Mouse (Mus musculus) bone marrow macrophage, adult 2 months (primary cell): Measurements from ENCODE around the gene Ncf4. TPM values are rescaled to one million over a fixed set of nuclear protein-coding genes. Genes with fewer than 3 reads are reported as not detected.
"Not testable (repeated sequence)": the region's sequence is repeated elsewhere in the genome, so short reads cannot be mapped to it uniquely, and the experiment has no call there.

ENCODE experiments used
- H3K27ac ChIP-seq: 2 replicates; pipeline ENCODE4 v1.5.1; 2012; ENCODE audit warnings: low read depth, low read length; ENCODE audit not compliant: insufficient read depth
- H3K4me1 ChIP-seq: 2 replicates; pipeline ENCODE4 v1.6.1; 2012; ENCODE audit warnings: low read length; ENCODE audit not compliant: control insufficient read depth, insufficient read depth
- H3K4me3 ChIP-seq: 2 replicates; pipeline ENCODE4 v1.5.1; 2012; ENCODE audit warnings: mild to moderate bottlenecking, low read length, moderate library complexity; ENCODE audit not compliant: insufficient read depth
- CTCF ChIP-seq: IDR thresholded peaks from 2 replicates; pipeline ENCODE4 v1.5.1; 2012; ENCODE audit warnings: low read depth, mild to moderate bottlenecking, low read length, moderate library complexity
- POLR2A ChIP-seq: IDR thresholded peaks from 2 replicates; pipeline ENCODE4 v1.6.1; 2012; ENCODE audit warnings: mild to moderate bottlenecking, low read depth, low read length, borderline replicate concordance
- polyA plus RNA-seq: library from polyadenylated mRNA; stranded (reverse); fragments of >200 nt; gene quantifications from 2 replicates; pipeline ENCODE4 v1.2.4, GENCODE M21; 2012; ENCODE audit not compliant: missing spikeins, insufficient read depth, insufficient read length

Gene Ncf4
- polyA plus RNA-seq, 1 experiment: 350 TPM

- no peak for TF ChIP-seq POLR2A
- TF ChIP-seq CTCF: no peak
- peaks cover 37% of the 10 kb centered on the region for H3K4me1 ChIP-seq
- H3K4me3 ChIP-seq: no peak overlapping the region
- peak overlapping the region; percentile 67 for H3K27ac ChIP-seq
Observed at GRCm38 (mm10) chr15:78271208-78271607, 26.6 kb downstream of the Ncf4 start.

GRCm38 (mm10) chr15:78278308-78278707 lies 33.7 kb downstream of the Ncf4 start:
- Histone ChIP-seq H3K4me1 (peaks cover 6% of the 10 kb centered on the region; the same call in 1 of the 2 replicates), H3K27ac (no peak overlapping the region), H3K4me3 (no peak overlapping the region)
- TF ChIP-seq CTCF (no peak), POLR2A (no peak)

DNA sequence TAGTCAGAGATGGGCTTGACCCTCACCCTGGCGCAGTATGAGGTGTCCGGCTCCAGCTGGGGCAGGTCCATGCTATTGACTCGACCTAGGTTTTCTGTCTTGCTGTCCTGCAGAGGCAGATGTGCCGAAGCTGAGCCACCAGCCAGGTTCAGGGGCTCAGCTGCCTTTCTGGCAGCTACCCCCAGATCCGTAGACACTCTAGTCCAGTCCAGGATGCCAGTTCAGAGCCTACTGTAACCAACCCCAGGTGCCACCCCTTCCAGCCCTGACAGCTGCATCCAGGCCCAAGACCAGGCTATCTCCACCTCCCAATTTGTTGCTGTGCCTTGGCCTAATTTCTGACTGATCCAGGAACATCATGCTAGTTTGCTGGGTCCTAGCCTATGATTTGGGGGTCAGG lies 43.3 kb downstream of the Ncf4 start:
- Histone ChIP-seq H3K27ac (no peak overlapping the region), H3K4me1 (no peaks in the 10 kb centered on the region), H3K4me3 (no peak overlapping the region)
- TF ChIP-seq CTCF: no peak
- no peak for TF ChIP-seq POLR2A

GRCm38 (mm10) chr15:78289775-78290174 lies 45.2 kb downstream of the Ncf4 start:
- not testable (repeated sequence) for H3K4me3 ChIP-seq, H3K27ac ChIP-seq, H3K4me1 ChIP-seq

DNA sequence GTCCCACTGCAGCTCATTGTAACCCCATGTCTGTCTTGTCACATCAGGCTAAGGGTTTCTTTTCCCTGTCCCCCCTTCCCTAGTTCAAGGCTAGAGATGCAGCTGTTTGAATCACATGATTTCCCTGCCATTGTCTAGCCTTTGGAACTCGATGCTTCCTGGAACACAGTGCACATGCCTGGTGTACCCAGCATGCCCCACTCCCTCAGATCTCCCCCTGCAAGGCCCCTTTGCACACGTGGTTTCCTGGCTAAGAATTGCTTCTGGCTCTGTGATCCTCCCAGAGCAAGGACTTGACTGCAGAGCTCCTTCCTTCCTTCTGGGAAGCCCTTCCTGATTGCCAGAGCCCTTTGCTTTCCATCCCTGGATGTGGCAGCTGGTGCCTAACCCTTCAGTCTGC lies 48.6 kb downstream of the Ncf4 start:
- not testable (repeated sequence) for H3K4me3 ChIP-seq, H3K27ac ChIP-seq
- H3K4me1 ChIP-seq: peaks cover 14% of the 10 kb centered on the region

GRCm38 (mm10) chr15:78293716-78294115 lies 49.1 kb downstream of the Ncf4 start:
- no peak overlapping the region for H3K27ac ChIP-seq
- no peak for TF ChIP-seq POLR2A
- TF ChIP-seq CTCF: no peak
- no peak overlapping the region for H3K4me3 ChIP-seq
- peaks cover 19% of the 10 kb centered on the region for H3K4me1 ChIP-seq

DNA sequence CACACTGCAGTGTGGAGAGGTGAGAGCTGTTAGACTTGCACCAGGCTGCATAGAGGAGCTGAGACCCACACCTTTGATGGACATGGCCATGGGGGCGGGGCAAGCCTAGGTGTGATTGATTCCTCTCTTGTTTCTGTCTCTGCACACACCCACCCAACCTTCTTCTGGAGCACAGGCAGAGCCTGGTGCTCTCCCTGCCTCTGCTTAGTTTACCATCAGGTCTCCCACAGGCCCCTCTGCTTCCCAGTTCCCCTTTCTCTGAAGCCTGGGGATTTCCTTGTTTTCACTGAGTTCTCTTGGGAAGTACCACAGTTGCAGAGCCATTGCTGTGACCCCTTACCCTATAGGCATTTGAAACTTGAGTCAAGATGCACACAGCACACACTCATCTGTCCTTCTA lies 54.0 kb downstream of the Ncf4 start:
- Histone ChIP-seq H3K4me1 (peaks cover 50% of the 10 kb centered on the region), H3K27ac (peak overlapping the region; percentile 75), H3K4me3 (no peak overlapping the region)
- no peak for TF ChIP-seq POLR2A
- no peak for TF ChIP-seq CTCF

DNA sequence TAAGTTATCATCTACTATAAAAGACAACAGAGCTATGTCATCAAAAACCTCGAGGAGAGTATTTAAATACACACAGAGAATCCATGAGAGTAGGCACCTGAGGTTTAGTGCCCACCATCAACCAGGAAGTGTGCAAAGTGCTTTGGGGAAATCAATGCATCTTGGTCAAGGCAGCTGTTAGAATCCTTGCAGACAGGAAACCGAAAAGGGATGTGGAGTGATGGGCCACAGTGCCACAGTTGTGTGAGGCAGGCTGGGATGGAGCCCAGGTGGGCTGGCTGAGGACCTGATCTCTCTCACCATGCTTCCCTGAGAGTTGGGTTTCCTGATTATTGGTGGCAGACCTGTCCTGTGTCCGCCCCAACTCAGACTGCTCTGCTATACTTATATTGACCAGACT lies 55.0 kb downstream of the Ncf4 start:
- Histone ChIP-seq H3K4me3 (no peak overlapping the region), H3K4me1 (peaks cover 55% of the 10 kb centered on the region), H3K27ac (peak overlapping the region; percentile 84)
- TF ChIP-seq POLR2A: no peak
- no peak for TF ChIP-seq CTCF

DNA sequence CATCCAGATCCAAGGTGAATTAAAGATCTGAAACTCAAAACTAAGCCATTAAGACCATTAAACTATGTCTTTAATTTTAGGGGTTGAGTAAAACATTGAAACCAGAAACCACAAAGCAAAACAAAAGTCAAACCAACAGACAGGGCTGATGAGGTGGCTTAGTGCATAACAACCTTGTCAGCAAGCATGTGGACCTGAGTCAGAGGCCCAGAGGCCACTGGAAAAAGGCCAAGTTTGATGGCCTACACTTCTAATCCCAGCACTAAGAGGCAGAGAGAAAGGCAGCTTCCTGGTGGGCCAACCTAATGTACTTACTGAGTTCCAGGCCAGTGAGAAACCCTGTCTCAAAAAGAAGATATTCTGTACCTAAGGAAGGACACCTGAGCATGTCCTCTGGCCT lies 56.2 kb downstream of the Ncf4 start:
- Histone ChIP-seq H3K27ac (peak overlapping the region; percentile 84), H3K4me3 (no peak overlapping the region), H3K4me1 (peaks cover 57% of the 10 kb centered on the region)
- TF ChIP-seq POLR2A (no peak), CTCF (no peak)

DNA sequence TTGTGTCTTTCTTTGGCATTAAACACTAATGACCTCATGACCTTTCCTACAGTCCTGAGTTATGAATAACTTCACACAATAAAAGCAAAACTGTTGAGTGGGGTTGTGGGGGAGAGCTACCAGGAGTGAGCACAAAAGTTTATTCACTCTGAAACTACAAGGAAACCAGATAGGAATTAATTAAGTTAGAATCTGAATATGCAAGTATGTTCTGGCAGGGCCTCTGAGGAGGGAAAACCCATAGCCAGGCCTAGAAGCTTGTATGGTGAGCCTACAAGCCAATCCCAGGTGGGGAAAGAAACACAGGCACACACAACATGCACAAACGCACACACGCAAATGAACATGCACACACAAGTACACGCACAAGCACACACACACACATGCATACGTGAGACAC lies 58.1 kb downstream of the Ncf4 start:
- TF ChIP-seq CTCF: no peak
- no peak for TF ChIP-seq POLR2A
- peaks cover 67% of the 10 kb centered on the region for H3K4me1 ChIP-seq
- peak overlapping the region; percentile 16; the same call in 1 of the 2 replicates for H3K4me3 ChIP-seq
- H3K27ac ChIP-seq: no peak overlapping the region

- no peak for TF ChIP-seq CTCF
- TF ChIP-seq POLR2A: no peak
- peaks cover 57% of the 10 kb centered on the region for H3K4me1 ChIP-seq
- H3K4me3 ChIP-seq: peak overlapping the region; percentile 13
- no peak overlapping the region for H3K27ac ChIP-seq
Observed at GRCm38 (mm10) chr15:78303665-78304233, 59.1 kb downstream of the Ncf4 start.
